Mouse (Mus musculus) gastrocnemius, postnatal 14 days (tissue): ENCODE results near the gene Slc51b. TPM values are rescaled to one million over a fixed set of nuclear protein-coding genes. Genes with fewer than 3 reads are reported as not detected.

ENCODE experiments used
- DNase-seq: peaks from one replicate; pipeline ENCODE4 v3.0.0; 2021; ENCODE audit warnings: mixed read lengths
- intact Hi-C: fragments of 180-260 bp; cut with DNase I; formaldehyde crosslinking; loops from one replicate; pipeline ENCODE4 v1.15.1; 2025; ENCODE audit warnings: low total_unique reads
- total RNA-seq, 2 experiments: library from RNA; stranded (reverse); gene quantifications; 2 replicates each; pipeline ENCODE4 v1.2.3; 2021

Slc51b gene
- total RNA-seq, 2 experiments from 2014 or later = not detected

DNA sequence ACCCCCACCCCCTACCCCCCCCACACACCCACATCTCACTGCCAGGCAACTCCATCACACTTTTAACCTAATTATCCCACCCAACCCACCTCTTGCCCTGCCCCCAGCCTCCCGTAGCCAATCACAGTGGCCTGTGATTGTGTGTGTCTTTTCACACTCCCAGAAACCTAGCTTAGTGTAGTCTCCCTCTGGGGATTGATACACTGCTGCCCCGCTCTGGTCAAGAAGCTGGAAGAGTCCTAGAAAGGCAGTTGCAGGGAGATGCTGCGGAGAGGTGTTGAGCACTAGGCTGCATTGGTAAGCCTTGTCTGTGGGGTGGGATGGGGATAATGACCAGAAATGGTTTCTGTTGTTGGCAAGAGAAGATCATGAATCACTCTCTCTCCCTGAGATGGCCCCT, 5.0 kb downstream of the Slc51b start:
- intact Hi-C loops = no loop called here
- DNase-seq = no peak

DNA sequence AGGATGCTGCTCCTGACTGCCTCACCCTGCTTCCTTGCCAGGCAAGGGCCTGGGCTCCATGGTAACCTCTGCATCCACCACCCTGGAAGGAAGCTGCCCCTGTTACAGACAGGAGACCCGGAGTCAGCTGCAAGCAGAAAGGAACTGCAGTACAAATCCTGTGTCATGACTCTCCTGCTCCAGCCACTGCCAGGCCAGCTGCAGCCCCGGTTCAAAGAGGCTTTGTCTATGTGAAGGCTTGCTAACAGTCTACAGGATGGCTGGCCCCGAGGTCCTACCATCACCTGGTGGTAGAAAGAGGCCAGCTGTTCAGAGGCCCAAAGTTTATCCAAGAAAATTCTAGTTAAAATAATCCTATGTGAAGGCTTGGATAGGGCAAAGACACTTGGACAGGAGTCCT, 11.4 kb downstream of the Slc51b start:
- no peak for DNase-seq

DNA sequence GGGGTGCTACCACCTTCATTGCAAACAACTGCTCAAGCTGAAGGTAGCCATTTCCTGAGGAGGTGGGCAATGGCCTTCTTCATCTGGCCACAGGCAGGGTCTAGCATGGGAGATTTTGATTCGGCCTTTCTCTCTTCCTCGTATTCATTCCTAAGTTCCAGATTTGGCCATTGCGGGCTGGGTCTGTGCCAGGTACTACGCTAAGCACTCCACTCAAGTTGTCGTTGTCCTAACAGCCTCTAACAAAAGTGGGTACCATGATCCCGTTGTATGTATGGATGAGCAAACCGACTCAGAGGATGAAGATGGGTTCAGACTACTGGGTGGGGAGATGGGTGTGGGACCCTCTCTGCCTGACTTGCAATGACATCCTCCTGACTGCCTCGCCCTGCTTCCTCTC, 12.4 kb downstream of the Slc51b start:
- no peak for DNase-seq

More for the DNA sequence above, 11.4 kb downstream of the Slc51b start:
- intact Hi-C loops = loop anchor here (5.0 kb wide), 1 partner anchor 39 kb away; no protein-coding TSS in a partner anchor

DNA sequence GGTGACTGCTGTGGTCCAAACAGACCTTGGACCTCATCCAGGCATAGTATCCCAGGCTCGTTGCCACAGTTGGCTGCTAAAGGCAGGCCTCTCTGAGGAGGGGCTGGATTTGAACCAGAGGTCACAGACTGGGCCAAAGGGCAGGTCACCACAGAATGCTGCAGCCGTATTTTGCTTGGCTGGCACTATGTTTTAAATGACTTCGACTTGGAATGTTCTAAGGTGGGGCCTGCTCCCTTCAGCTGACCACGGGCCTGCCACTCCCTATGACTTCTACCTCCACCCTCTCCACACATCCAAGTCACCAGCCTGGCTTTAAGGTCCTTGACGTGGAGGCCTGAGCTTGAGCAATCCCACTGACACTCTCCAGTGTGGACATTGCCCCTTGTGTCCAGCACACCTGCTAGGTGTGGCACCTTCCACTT, 13.9 kb downstream of the Slc51b start:
- no peak for DNase-seq
- intact Hi-C loops = no loop called here

More for the DNA sequence above, 12.4 kb downstream of the Slc51b start:
- intact Hi-C loops = loop anchor here (5.0 kb wide), 1 partner anchor 38 kb away; no protein-coding TSS in a partner anchor

DNA sequence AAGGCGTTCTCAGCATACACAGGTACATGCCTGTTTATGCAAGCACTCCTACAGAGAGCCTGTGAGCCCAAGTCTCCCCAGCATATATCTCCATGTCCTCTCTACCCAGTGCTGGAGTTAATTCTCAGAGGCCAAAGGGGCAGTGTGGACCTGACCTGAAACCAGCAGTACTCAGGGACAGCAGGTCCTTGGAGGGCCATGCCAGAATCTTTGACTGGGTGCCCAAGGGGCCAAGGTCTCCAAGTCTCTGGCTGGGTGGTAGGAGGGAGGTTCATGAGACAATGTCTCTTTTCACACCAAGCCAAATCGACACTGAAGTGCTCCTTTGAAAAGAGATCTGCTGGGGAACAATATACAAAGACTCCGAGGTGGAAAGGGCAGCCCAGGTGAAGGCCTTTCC, 14.9 kb downstream of the Slc51b start:
- DNase-seq = no peak
- intact Hi-C loops = no loop called here

DNA sequence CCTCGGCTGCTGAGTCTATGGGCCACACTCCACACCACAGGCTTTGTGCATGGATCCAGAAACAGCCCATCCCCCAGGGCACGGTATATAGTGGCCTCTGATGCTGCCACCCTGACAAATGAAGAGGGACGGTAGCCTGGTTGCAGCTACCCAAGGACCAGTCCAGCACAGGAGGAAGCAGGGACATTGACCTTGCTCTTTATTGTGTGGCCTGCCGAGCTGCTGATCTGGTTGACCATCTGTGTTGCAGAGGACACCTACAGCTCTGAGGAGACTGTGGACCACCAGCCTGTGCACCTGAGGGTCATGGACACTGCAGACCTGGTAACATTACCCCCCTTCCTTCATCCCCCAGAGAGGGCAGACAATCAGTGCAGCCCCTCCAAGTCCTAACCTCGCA, 15.4 kb downstream of the Slc51b start:
- intact Hi-C loops = no loop called here
- DNase-seq = no peak

DNA sequence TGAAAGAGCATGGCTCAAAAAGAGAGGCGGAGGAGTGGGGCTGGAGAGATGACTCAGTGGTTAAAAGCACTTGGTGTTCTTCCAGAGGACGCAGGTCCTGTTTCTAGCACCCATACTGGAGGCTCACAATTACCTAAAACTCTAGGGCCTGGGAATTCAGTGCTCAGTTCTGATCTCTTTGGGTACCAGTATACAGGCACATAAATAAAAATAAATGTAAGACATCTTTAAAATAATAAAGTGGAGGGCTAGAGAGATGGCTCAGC, 17.6 kb downstream of the Slc51b start:
- DNase-seq = no peak

DNA sequence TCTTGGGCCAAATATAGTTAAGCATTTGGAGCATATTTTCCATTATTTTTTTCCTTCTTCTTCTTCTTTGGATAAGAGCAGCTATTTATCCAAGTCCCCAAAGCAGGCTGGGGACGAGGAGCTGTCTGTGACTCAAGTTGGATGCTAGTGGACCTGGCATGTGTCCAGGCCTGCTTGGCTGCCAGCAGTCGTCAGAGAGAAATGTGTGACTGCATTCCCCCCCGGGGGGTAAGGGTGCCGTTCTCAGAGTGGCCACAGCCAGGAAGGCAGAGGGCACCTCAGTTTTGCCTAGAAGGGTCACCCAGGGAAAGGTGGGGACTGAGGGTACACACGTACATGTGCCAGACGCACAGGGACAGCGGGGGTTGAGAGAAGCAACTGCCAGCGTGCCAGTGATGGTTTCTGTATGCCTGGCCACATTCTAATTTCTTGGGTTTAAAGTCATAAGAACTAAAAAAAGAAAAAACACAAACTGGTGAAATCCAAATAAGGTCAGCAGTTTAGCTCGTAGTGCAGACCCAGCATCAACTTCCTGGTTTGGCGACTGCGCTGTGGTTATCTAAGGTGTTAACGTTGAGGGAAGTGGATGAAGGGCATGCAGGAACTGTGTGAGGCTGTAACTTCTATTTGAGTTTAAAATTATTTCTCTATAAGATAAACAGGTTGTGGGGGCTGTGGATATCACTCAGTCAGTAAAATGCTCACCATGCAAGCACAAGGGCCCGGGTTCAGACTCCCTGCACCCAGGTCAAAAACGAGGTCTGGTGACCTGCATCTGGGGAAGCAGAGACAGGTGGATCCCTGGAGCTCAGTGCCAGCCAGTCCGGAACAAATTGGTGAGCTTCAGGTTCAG, 18.2 kb downstream of the Slc51b start:
- intact Hi-C loops = no loop called here

More for the DNA sequence above, 17.6 kb downstream of the Slc51b start:
- intact Hi-C loops = no loop called here

DNA sequence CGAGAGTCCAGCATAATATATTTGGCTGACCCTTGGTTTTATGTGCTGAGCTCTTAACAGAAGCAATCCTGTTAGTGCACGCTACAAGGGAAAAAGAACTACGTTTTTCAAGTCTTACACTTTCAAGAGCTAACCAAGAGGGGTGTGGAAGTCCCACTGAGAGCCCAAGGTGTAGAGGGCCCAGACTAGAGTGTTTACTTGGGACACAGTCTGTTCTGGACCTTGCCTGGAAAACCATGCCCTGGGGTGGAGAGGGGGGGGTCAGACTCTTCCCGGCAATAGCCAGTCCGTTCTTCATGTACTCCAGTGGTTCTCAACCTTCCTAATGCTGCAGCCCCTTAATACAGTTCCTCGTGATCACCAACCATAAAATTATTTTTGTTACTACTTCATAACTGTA, 22.8 kb downstream of the Slc51b start:
- DNase-seq = no peak
- intact Hi-C loops = no loop called here

More for the DNA sequence above, 18.2 kb downstream of the Slc51b start:
- peak; percentile 82 for DNase-seq

DNA sequence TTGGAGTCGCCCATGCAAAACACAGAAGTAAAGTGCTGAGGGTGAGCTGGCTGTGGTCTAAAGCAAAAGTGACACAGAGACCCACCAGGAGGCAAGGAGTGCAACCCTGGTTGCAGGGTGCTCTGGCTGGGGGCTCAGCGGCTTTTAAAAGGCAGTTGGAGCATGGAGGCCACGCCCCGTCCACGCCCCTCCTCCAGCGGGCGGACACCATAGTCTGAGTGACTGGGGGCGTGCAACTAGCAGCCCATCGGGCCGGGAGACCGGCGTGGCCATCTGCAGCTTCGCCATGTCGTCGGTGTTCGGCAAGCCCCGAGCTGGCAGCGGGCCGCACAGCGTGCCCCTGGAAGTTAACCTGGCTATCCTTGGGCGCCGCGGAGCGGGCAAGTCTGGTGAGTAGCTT, 24.5 kb downstream of the Slc51b start, which contains the start of gene Rasl12:
TSS of gene Rasl12 (plus strand) at position 228 of the 400 bp plus-strand sequence.
- intact Hi-C loops = no loop called here
- DNase-seq = peak; percentile 80

DNA sequence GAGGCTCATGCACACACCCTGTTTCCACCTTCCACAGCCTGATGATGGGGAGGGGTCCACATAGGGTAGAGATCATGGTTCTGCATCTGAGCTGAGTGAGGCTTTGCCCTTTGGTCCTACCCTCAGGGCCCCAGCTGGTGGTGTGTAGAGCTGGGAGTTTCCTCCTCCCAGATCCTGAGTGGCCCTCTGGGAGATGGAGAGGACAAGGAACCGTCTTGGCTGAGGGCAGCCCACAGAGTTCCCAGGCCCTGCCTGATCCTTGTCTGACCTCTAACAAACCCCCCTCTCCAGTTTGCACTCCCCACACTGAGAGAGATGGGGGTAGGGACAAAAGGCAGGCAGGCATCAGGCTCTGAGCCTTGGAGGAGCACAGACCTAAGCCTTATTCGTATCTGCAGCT, 28.4 kb downstream of the Slc51b start:
- intact Hi-C loops = loop anchor here (5.0 kb wide), 1 partner anchor 38 kb away; no protein-coding TSS in a partner anchor

DNA sequence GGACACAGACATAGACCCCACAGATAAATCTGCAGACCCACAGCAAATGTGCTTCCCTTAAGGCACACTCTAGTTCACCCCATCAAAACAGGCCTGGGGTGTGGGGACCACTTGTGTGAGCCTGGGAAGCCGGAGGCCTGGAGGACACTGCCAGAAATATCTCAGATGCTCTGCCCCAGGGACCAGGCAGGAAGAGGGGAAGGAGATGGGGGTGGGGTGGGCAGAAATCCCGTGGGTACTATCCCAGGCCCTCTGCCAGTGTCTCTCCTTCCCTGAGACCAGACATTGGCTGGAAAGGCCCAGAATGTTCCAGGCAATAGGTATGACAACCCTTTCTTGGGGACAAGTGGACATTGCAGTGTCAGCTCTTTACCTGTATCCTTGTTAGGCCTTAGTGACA, 29.1 kb downstream of the Slc51b start:
- intact Hi-C loops = loop anchor here (5.0 kb wide), 1 partner anchor 39 kb away; no protein-coding TSS in a partner anchor
- peak; percentile 39 for DNase-seq

More for the DNA sequence above, 28.4 kb downstream of the Slc51b start:
- peak; percentile 34 for DNase-seq

DNA sequence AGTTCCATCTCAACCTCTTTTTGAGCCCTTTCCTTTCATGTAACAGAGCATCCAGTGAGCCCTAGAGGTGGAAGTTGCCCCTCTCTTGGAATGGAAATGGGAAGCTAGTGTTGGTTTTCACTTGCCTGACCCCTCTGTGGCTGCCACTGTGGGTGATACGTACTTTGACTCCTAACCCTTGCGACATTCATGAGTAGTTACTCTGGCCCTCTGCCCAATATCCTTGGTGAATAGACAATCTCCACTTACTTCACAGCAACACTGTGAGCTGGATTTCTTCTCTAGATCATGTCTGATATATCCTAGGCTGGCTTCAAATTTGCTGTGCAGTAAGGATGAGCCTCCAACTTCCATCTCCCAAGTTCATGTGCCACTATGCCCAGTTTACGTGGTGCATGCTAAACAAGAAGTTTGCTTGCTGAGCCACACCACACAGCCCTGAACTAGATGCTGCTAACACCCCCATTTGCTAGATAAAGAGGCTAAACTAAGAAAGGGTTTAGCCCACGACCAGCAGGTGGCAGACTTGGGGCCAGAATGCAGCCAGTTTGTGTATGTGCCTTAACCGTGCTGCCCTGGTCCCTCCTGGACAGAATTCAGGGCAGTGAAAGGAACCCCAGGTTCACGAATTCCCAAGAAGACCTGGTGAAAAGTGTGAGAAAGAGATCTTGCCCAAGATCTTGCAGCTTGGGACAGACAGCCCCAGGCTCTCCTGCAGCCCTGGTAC, 30.0 kb downstream of the Slc51b start:
- intact Hi-C loops = loop anchor here (5.0 kb wide), 1 partner anchor 40 kb away; no protein-coding TSS in a partner anchor
- peak; percentile 76 for DNase-seq

DNA sequence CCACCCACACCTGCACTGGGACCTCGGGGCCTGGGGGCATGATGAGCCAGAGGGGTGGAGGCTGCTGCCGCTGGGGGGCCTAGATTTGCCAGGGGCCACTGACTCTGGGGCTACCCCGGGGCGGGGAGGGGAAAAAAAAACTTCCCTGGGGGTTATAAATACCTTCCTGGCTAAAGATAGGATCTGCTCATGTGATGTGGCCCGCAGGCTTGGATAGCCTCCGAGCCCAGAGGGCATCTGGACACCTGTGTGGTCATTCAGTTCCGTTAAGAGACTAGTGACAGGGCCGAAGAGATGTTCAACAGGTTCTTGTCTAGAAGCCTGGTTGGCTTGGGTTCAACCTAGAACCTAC, 31.2 kb downstream of the Slc51b start, which contains the start of gene Kbtbd13:
TSS of gene Kbtbd13 (minus strand) at position 40 of the 352 bp plus-strand sequence.
- DNase-seq = peak; percentile 38
- intact Hi-C loops = loop anchor here (5.0 kb wide), 1 partner anchor 41 kb away; no protein-coding TSS in a partner anchor

DNA sequence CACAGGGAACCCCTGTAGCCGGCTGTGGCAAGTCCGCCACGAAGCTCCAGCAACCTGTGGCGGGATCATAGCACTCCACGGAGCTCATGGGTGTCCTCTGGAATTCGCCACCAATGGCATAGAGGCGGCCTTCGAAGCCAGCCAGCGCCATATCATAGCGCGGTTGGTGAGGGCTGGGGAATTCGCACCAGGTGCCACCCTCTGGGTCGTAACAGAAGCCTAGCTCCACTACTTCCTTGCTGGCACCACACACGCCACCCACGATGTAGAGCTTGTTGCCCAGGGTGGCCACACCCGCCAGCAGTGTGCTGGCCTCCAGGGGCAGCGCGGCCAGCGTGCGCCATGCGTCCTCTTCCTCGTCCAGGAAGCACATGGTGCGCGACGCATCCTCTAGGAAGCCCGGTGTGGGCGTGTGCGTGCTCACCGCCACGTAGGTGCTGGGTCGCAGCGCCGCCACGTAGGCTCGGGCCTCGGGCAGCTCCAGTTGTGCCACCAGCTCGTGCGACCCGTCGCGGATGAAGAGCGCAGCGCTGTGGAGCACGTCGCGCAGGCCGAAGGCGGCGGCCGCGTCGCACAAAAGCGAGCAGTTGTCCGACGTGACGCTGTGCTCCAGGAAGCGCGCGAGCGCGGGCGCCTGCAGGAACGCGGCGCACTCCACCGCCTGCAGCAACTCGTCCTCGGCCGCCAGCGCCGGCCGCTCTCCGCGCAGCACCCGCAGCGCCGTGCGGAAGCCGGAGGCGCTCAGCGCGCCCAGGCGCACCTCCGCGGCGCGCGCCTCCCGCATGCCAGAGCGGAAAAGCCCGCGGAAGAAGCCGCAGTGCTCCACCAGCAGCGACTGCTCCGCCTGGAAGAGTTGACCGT, 31.8 kb downstream of the Slc51b start:
- no peak for DNase-seq
- intact Hi-C loops = loop anchor here (5.0 kb wide), 1 partner anchor 41 kb away; no protein-coding TSS in a partner anchor

DNA sequence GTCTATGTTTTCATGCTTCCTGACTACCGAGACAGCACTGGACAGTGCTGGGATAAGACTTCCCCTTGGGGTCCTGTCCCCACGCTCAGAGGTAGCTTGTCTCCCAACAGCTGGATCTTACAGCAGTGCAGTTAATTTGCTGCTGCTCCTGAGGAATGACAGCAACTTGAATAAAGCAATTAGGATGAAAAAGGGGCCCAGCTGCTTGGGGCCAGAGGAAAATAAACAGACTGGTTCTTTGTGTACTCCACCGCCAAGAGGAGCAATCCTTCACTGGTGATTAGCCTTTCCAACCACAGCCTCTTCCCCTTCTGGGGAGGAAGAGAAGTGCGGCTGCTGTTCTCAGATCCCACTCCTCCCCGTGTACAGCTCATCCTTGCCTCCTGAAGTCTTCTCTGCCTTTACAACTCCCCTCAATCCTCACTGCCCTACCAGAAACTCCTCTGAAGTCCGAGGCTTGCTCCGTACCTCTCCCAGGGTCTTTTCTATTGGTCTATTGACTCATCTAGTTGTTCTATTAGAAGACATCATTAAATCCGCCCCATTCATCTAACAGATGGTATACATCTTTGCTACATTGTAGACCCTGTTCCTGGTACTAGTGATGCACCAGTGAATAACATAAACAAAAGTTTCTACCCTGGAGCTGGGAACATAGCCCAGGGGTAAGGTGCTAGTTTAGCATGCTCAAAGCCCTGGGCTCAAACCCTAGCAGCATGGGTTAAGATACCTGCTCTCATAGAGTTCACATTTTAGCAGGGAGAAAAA, 36.2 kb downstream of the Slc51b start:
- intact Hi-C loops = no loop called here
- no peak for DNase-seq

DNA sequence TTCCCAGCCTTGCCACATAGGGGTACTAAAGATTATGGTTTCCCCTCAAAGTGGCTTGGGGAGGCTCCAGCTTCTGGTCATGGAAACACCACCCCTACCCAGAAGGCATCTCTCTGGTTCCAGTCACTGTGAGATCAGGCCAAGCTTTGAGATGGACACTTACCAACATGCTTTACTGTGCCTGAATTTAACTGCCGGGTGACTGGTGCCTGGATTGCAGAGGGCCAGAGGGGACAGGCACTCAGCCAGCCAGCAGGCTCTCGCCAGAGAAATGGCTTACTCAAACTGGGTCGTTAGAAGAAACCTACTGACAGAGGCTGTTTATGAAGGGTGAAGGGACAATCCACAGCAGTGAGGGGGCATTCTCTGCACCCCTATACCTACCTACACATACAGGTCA, 38.5 kb downstream of the Slc51b start:
- DNase-seq = peak; percentile 71
- intact Hi-C loops = no loop called here

DNA sequence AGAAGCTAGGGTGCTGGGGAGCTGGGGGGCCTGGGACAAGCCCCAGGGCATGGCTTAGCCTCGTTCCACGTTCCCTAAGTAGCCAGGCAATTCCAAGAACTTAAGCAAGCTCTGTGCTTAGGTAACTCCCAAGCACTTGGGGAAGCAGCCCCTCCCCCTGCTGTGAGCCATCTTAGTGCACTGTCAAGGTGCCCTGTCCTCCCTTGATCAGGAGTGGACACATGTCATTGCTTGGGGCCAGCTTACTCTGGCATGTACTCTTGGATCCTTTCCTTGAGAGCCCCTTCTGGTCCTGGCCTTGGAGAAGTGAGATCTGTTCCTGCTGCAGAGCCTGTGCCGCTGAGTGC, 40.0 kb downstream of the Slc51b start:
- no peak for DNase-seq
- intact Hi-C loops = no loop called here
